ENCODE assay signal across 8 mouse cellular contexts in genomic region chr19:17837471-17837859, GRCm38 (mm10). TPM values are rescaled to one million over a fixed set of nuclear protein-coding genes. Genes with fewer than 3 reads are reported as not detected.
DNase-seq lines count a peak whose midpoint lies in the region; ATAC-seq and TF ChIP-seq lines count a peak whose summit lies in the region.

Gene Pcsk5, minus strand, starts transcription at chr19:17837632.

- intact Hi-C loops in heart, postnatal 25 days (cut with DNase I) = loop anchor here (10.0 kb wide), 1 partner anchor 363 kb away; no protein-coding TSS in a partner anchor

- WGBS in large intestine, adult 2 months = 2% methylated on average over 34 of the region's 36 CpGs
- WGBS in liver, embryonic 13.5 days (ENCODE audit: insufficient replicate concordance) = 1% methylated on average over 9 of the region's 36 CpGs

- peak; percentile 38 for DNase-seq in cerebellum, adult 9-10 months
- peak; percentile 71 for DNase-seq in heart, postnatal 25 days (ENCODE audit: low spot score)
- DNase-seq in large intestine, adult 2 months (ENCODE audit: low read depth, low spot score) = no peak
- DNase-seq in liver, embryonic 13.5 days = peak; percentile 28
- DNase-seq in ovary, adult 18-20 months (ENCODE audit: low spot score) = peak; percentile 87
- peak; percentile 70 for DNase-seq in urinary bladder, adult 2 months (ENCODE audit: low spot score)

- no peaks in the 10 kb centered on the region for H3K9me3 ChIP-seq in ES-Bruce4 (replicated peaks; ENCODE audit: control insufficient read depth, insufficient read depth, low read length, poor library complexity, severe bottlenecking)
- H3K9me3 ChIP-seq in liver, embryonic 13.5 days (replicated peaks) = no peaks in the 10 kb centered on the region

- peaks cover 4% of the 10 kb centered on the region for H3K27me3 ChIP-seq in ES-Bruce4 (ENCODE audit: control insufficient read depth, insufficient read depth, low read length, poor library complexity, severe bottlenecking)
- peaks cover 39% of the 10 kb centered on the region for H3K27me3 ChIP-seq in liver, embryonic 13.5 days

- H3K9ac ChIP-seq in ES-Bruce4 (ENCODE audit: low read depth, poor library complexity, severe bottlenecking) = peak within 1 kb of the TSS; percentile 85
- peak within 1 kb of the TSS; percentile 50 for H3K9ac ChIP-seq in liver, embryonic 13.5 days

- TF ChIP-seq EP300 in ES-Bruce4 (IDR thresholded peaks at IDR 0.05; ENCODE audit: insufficient read depth, low read depth, low read length) = peak; percentile 36; the same call in 1 of the 2 replicates

- no peaks in the 10 kb centered on the region for H3K36me3 ChIP-seq in ES-Bruce4 (ENCODE audit: control insufficient read depth, insufficient read depth, low read length, poor library complexity, severe bottlenecking)
- no peaks in the 10 kb centered on the region for H3K36me3 ChIP-seq in liver, embryonic 13.5 days

- H3K4me1 ChIP-seq in ES-Bruce4 (ENCODE audit: control insufficient read depth, insufficient read depth, low read length) = no peaks in the 10 kb centered on the region
- H3K4me1 ChIP-seq in liver, embryonic 13.5 days (replicated peaks) = no peaks in the 10 kb centered on the region

- H3K4me3 ChIP-seq in ES-Bruce4 (ENCODE audit: low read depth, low read length) = peak within 1 kb of the TSS; percentile 59
- peak within 1 kb of the TSS; percentile 59 for H3K4me3 ChIP-seq in liver, embryonic 13.5 days (replicated peaks)

- TF ChIP-seq POLR2A in ES-Bruce4 (IDR thresholded peaks at IDR 0.05; ENCODE audit: insufficient read depth, low read length) = no peak

- peak within 1 kb of the TSS; percentile 65 for H3K4me2 ChIP-seq in liver, embryonic 13.5 days

- H3K27ac ChIP-seq in ES-Bruce4 (ENCODE audit: insufficient read depth, low read length) = no peak within 1 kb of the TSS
- H3K27ac ChIP-seq in liver, embryonic 13.5 days = no peak within 1 kb of the TSS

- TF ChIP-seq CTCF in ES-Bruce4 (IDR thresholded peaks at IDR 0.05; ENCODE audit: low read depth, low read length) = no peak

- peak; percentile 90 for ATAC-seq in frontal cortex, adult (ENCODE audit: low TSS enrichment)
- peak; percentile 79 for ATAC-seq in liver, embryonic 13.5 days (ENCODE audit: low read depth)

RNA-seq across cellular contexts. Expression of gene Pcsk5, which starts in this region (rescaled TPM):
- polyA plus RNA-seq in ES-Bruce4 (2011; ENCODE audit: insufficient read depth, insufficient read length, low read depth, missing spikeins) = 0.23 and 0.33 TPM in 2 replicates
- 1 to 10 TPM; 2.6 to 2.9 TPM for total RNA-seq in heart, postnatal 25 days (2021)
- 12.9 and 29.7 TPM in 2 replicates for polyA plus RNA-seq in large intestine, adult 2 months (2012; rRNA removed)
- polyA plus RNA-seq in liver, embryonic 13.5 days (2015; fragmentation: Nextera tagmentation; extraction: Ambion mirVana) = 1.2 and 1.4 TPM in 2 replicates
- 5.1 and 5.9 TPM in 2 replicates for polyA plus RNA-seq in urinary bladder, adult 2 months (2012; rRNA removed)
